Mouse (Mus musculus) MEL (cell line): ENCODE results near the gene Fgfr2.

ENCODE experiments used
- GABPA ChIP-seq: IDR thresholded peaks from 2 replicates; pipeline ENCODE4 v1.6.1; 2012; ENCODE audit warnings: low read depth, mild to moderate bottlenecking, inconsistent platforms, low read length, improper control_type of control experiment, moderate library complexity
- MAX ChIP-seq: IDR thresholded peaks from 2 replicates; pipeline ENCODE4 v1.6.1; 2011; ENCODE audit warnings: low read length, improper control_type of control experiment
- MYC ChIP-seq: IDR thresholded peaks from 2 replicates; pipeline ENCODE4 v1.6.1; 2011; ENCODE audit warnings: low read depth, mild to moderate bottlenecking, low read length, improper control_type of control experiment, moderate library complexity

DNA sequence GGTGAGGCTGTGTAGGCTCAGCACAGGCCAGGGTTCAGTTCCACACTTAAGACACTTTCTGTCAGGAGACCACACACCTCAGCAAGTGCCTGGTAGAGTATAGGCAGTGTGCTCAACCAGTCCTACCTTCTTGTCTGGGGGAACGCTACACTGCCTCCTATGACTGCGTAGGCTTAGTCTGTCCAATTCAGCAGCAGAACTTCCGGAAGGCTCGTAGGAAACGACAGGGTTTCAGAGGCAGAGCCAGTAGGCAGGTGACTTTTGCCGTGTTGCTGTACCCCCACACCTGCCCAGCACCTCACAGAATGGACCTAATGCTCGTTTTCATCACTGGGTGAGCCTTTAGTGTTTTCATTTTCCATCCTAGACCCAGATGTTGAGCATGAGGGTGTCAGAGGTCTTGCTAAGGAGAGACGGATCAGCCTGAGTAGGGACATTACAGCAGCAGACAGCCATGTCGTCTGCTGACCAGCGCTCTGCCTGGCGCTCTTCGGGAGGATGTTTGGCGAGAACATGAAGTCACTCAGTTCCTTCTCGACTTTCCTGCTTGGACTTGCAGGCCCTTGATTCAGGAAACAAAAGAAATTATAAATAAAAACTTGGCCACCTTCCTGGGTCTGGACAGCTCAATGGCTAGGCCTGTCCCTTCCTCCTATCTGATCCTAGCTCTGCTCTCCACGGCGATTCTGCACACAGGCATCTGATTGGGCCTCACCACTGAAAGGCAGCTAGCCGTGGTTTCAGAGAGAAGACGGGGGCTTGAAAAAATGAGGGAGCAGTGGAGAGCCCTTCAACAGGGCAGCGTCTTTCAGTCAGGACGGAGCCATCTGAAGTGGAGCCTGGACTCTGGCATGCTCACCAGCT, 452.9 kb downstream of the Fgfr2 start:
- TF ChIP-seq GABPA = no peak
- no peak for TF ChIP-seq MAX
- TF ChIP-seq MYC = no peak
